In genomic region chr4:107835508-107835909, GRCm38 (mm10) we compare ENCODE assay signal across 14 mouse cellular contexts. TPM values are rescaled to one million over a fixed set of nuclear protein-coding genes. Genes with fewer than 3 reads are reported as not detected.
A peak's percentile ranks its signal among the peaks of the same experiment; 100 is the strongest.
DNase-seq lines count a peak whose midpoint lies in the region; ATAC-seq lines count a peak whose summit lies in the region.
"Had no signal": no experiment of that assay in that cellular context is flagged by ENCODE, and none has a peak within 500 bp of the region (broad histone marks: within the 10 kb centered on the region; RNA-seq: fewer than 3 reads in every experiment).

No protein-coding gene starts in this region.

- no peaks in the 10 kb centered on the region for H3K36me3 ChIP-seq in forebrain, embryonic 16.5 days (ENCODE audit: control insufficient read depth, insufficient read depth)
- H3K36me3 ChIP-seq in intestine, embryonic 16.5 days (ENCODE audit: control insufficient read depth, insufficient read depth, low read length) = no peaks in the 10 kb centered on the region
- no peaks in the 10 kb centered on the region for H3K36me3 ChIP-seq in neural tube, embryonic 12.5 days

- 7% methylated on average over 5 of the region's 5 CpGs for WGBS in forebrain, embryonic 16.5 days
- 61% methylated on average over 5 of the region's 5 CpGs for WGBS in intestine, embryonic 16.5 days
- 16% methylated on average over 5 of the region's 5 CpGs for WGBS in neural tube, embryonic 12.5 days

- intact Hi-C loops in left cerebral cortex, postnatal 14 days (cut with DNase I) = no loop called here

- no peak overlapping the region for H3K4me3 ChIP-seq in forebrain, embryonic 16.5 days (replicated peaks; ENCODE audit: low read length)
- no peak overlapping the region for H3K4me3 ChIP-seq in intestine, embryonic 16.5 days (ENCODE audit: low read length)
- H3K4me3 ChIP-seq in neural tube, embryonic 12.5 days = no peak overlapping the region
- H3K4me3 ChIP-seq: liver, embryonic 13.5 days; myocyte had no signal

- ATAC-seq in forebrain, embryonic 16.5 days = peak; percentile 41
- ATAC-seq in intestine, embryonic 16.5 days = no peak
- ATAC-seq in neural tube, embryonic 12.5 days (ENCODE audit: low FRiP score, low read depth) = peak; percentile 49
- ATAC-seq: activated CD4-positive, CD25-positive, alpha-beta regulatory T cell, adult 4 months had no signal

- H3K9me3 ChIP-seq in forebrain, embryonic 16.5 days (ENCODE audit: control insufficient read depth, low read length) = no peaks in the 10 kb centered on the region
- no peaks in the 10 kb centered on the region for H3K9me3 ChIP-seq in intestine, embryonic 16.5 days (ENCODE audit: control insufficient read depth, low read length)
- no peaks in the 10 kb centered on the region for H3K9me3 ChIP-seq in neural tube, embryonic 12.5 days
- H3K9me3 ChIP-seq: liver, embryonic 13.5 days had no signal

- peak overlapping the region; percentile 52 for H3K9ac ChIP-seq in forebrain, embryonic 16.5 days (replicated peaks; ENCODE audit: low read depth, low read length)
- no peak overlapping the region; the same call in 1 of the 2 replicates for H3K9ac ChIP-seq in intestine, embryonic 16.5 days (ENCODE audit: low read depth, low read length)
- H3K9ac ChIP-seq in neural tube, embryonic 12.5 days = peak overlapping the region; percentile 45; the same call in 1 of the 2 replicates
- H3K9ac ChIP-seq: liver, embryonic 13.5 days had no signal

- peak; percentile 65 for DNase-seq in embryo, embryonic 10.5 days (ENCODE audit: low spot score)
- DNase-seq in kidney, postnatal 10 days = no peak
- DNase-seq in left cerebral cortex, postnatal 14 days (ENCODE audit: low spot score in 2 of 2) = no peak
- DNase-seq in cerebellum, adult 11 months = no peak
- DNase-seq in yolk sac, embryonic 10.5 days (ENCODE audit: low spot score) = no peak
- DNase-seq: cerebellum, postnatal 14 days; heart, postnatal 36 days; liver, embryonic 13.5 days; right cerebral cortex, postnatal 14 days had no signal

- H3K27ac ChIP-seq in forebrain, embryonic 16.5 days (ENCODE audit: low read length) = peak overlapping the region; percentile 92
- H3K27ac ChIP-seq in intestine, embryonic 16.5 days (ENCODE audit: low read length) = no peak overlapping the region
- peak overlapping the region; percentile 80 for H3K27ac ChIP-seq in neural tube, embryonic 12.5 days
- H3K27ac ChIP-seq: liver, embryonic 13.5 days had no signal

- H3K27me3 ChIP-seq in forebrain, embryonic 16.5 days (replicated peaks; ENCODE audit: control insufficient read depth, insufficient read depth, low read length) = no peaks in the 10 kb centered on the region
- no peaks in the 10 kb centered on the region for H3K27me3 ChIP-seq in intestine, embryonic 16.5 days (replicated peaks; ENCODE audit: control insufficient read depth, insufficient read depth, low read length)
- H3K27me3 ChIP-seq in neural tube, embryonic 12.5 days (replicated peaks) = no peaks in the 10 kb centered on the region
- H3K27me3 ChIP-seq: liver, embryonic 13.5 days had no signal

- H3K4me1 ChIP-seq in forebrain, embryonic 16.5 days (replicated peaks; ENCODE audit: control insufficient read depth, insufficient read depth, low read length) = peaks cover 87% of the 10 kb centered on the region
- peaks cover 10% of the 10 kb centered on the region; the same call in 1 of the 2 replicates for H3K4me1 ChIP-seq in intestine, embryonic 16.5 days (ENCODE audit: control insufficient read depth, insufficient read depth, low read length)
- H3K4me1 ChIP-seq in neural tube, embryonic 12.5 days = peaks cover 85% of the 10 kb centered on the region
- H3K4me1 ChIP-seq: liver, embryonic 13.5 days had no signal

- H3K4me2 ChIP-seq in forebrain, embryonic 16.5 days (ENCODE audit: low read length) = 0 out of 2 replicates have a peak overlapping the region, but pooled peaks have one; percentile 12
- H3K4me2 ChIP-seq in intestine, embryonic 16.5 days (ENCODE audit: low read depth, low read length) = 0 out of 2 replicates have a peak overlapping the region, but pooled peaks have one; percentile 39
- H3K4me2 ChIP-seq in neural tube, embryonic 12.5 days (replicated peaks) = peak overlapping the region; percentile 33
- H3K4me2 ChIP-seq: liver, embryonic 13.5 days had no signal

RNA-seq across cellular contexts. Expression of gene Lrp8, which starts 33.4 kb away (rescaled TPM):
- polyA plus RNA-seq in forebrain, embryonic 16.5 days (2015; fragmentation: Nextera tagmentation; extraction: Ambion mirVana) = 70.4 and 71.8 TPM in 2 replicates
- 0.82 and 0.99 TPM in 2 replicates for polyA plus RNA-seq in intestine, embryonic 16.5 days (2015; fragmentation: Nextera tagmentation; extraction: Ambion mirVana)
- 47.6 and 53.9 TPM in 2 replicates for polyA plus RNA-seq in neural tube, embryonic 12.5 days (2016; fragmentation: Nextera tagmentation; extraction: Ambion mirVana)
- 100 to 1,000 TPM; 123 to 136 TPM for total RNA-seq in left cerebral cortex, postnatal 14 days (2021)

RNA-seq across cellular contexts. Expression of gene Magoh, which starts 44.0 kb away (rescaled TPM):
- 118 and 122 TPM in 2 replicates for polyA plus RNA-seq in forebrain, embryonic 16.5 days (2015; fragmentation: Nextera tagmentation; extraction: Ambion mirVana)
- polyA plus RNA-seq in intestine, embryonic 16.5 days (2015; fragmentation: Nextera tagmentation; extraction: Ambion mirVana) = 132 and 139 TPM in 2 replicates
- polyA plus RNA-seq in neural tube, embryonic 12.5 days (2016; fragmentation: Nextera tagmentation; extraction: Ambion mirVana) = 169 and 182 TPM in 2 replicates
- 10 to 100 TPM; 38.0 to 40.0 TPM for total RNA-seq in left cerebral cortex, postnatal 14 days (2021)

RNA-seq across cellular contexts. Expression of gene 0610037L13Rik, which starts 54.1 kb away (rescaled TPM):
- polyA plus RNA-seq in forebrain, embryonic 16.5 days (2015; fragmentation: Nextera tagmentation; extraction: Ambion mirVana) = 99.3 and 99.9 TPM in 2 replicates
- polyA plus RNA-seq in intestine, embryonic 16.5 days (2015; fragmentation: Nextera tagmentation; extraction: Ambion mirVana) = 87.7 and 93.8 TPM in 2 replicates
- polyA plus RNA-seq in neural tube, embryonic 12.5 days (2016; fragmentation: Nextera tagmentation; extraction: Ambion mirVana) = 105 and 117 TPM in 2 replicates
- total RNA-seq in left cerebral cortex, postnatal 14 days (2021) = 10 to 100 TPM; 57.9 to 59.3 TPM

Comparison
In these comparisons a context has a peak if more than half of its experiments do, and no peak if none do; other contexts are left out.
1. RNA of gene Lrp8, which starts 33.4 kb away (polyA plus RNA-seq): 70.4 to 71.8 TPM in forebrain, embryonic 16.5 days and 47.6 to 53.9 TPM in neural tube, embryonic 12.5 days; 0.82 to 0.99 TPM in intestine, embryonic 16.5 days; every median in the first group is over 10 times any median in the second.
2. Peak in every context shown above with its lines, with median percentiles within 50 percentile points of each other: H3K4me2 ChIP-seq.